Mouse (Mus musculus): ENCODE results near the gene Prr36.

GRCm38 (mm10) chr8:4166881-4167525, 50.3 kb downstream of the Prr36 start:
- TF ChIP-seq CTCF (IDR thresholded peaks at IDR 0.05; ENCODE audit: low read depth) (no peak), EP300 (optimal IDR thresholded peaks at IDR 0.05) (no peak)

All from stomach, postnatal 0 days (tissue).